Mouse (Mus musculus): ENCODE results near the gene Elmsan1. TPM values are rescaled to one million over a fixed set of nuclear protein-coding genes. Genes with fewer than 3 reads are reported as not detected.

Elmsan1 gene
- polyA plus RNA-seq, 1 experiment from 2014 or later = 9.8 TPM

DNA sequence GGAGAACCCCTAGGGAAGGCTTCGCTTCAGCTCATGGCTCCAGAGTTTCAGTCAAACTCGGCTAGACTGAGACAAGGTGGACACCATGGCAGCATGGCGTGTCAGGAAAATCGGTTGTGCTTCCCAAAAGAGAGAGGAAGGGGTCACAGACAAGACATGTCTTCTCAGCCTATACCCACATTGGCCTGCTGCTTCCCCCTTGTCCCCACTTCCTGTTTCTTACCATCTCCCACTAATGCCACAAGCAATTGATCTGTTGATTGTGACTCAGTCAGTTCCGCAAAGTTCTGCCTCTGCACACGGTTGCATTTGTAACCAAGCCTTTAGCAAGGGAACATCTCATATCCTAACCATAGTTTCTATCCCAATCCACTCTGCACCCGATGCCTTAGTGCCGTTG, 88.8 kb downstream of the Elmsan1 start:
- H3K36me3 ChIP-seq (ENCODE audit: control insufficient read depth, insufficient read depth, low read length) = peaks cover 42% of the 10 kb centered on the region
- H3K9me3 ChIP-seq (ENCODE audit: control insufficient read depth, low read length) = no peaks in the 10 kb centered on the region
- H3K27ac ChIP-seq (replicated peaks; ENCODE audit: low read depth, low read length) = no peak overlapping the region
- WGBS = 93% methylated on average over 8 of the region's 8 CpGs
- no peak overlapping the region for H3K9ac ChIP-seq (ENCODE audit: low read depth, low read length)
- H3K4me2 ChIP-seq (ENCODE audit: low read depth, low read length) = no peak overlapping the region
- no peaks in the 10 kb centered on the region for H3K4me1 ChIP-seq (ENCODE audit: control insufficient read depth, insufficient read depth, low read length)
- H3K4me3 ChIP-seq (ENCODE audit: low read depth, low read length) = no peak overlapping the region
- no peaks in the 10 kb centered on the region for H3K27me3 ChIP-seq (replicated peaks; ENCODE audit: control insufficient read depth, insufficient read depth, low read length)
- no peak for DNase-seq (ENCODE audit: low spot score)
- ATAC-seq (ENCODE audit: low read depth) = no peak

DNA sequence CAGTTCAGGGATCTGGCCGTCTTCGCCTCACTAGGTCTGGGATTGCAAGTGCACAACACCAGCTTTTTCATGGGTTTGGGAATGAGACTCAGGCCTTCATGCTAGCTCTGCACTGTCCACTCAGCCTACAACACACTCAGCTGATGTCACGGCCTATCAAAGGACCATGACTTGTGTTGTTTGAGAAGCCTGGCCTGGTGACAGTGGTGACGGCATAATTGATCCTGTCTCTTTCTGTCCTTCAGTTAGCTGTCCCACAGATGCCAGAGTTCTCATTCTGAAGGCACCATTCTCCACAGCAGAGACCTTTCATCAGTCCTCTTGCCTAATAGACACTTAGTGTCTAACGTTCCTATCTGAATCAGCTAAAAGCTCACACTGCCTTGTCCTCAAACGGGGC, 90.1 kb downstream of the Elmsan1 start:
- ATAC-seq (ENCODE audit: low read depth) = no peak
- H3K36me3 ChIP-seq (ENCODE audit: control insufficient read depth, insufficient read depth, low read length) = peaks cover 44% of the 10 kb centered on the region
- no peak overlapping the region for H3K4me2 ChIP-seq (ENCODE audit: low read depth, low read length)
- H3K4me1 ChIP-seq (ENCODE audit: control insufficient read depth, insufficient read depth, low read length) = no peaks in the 10 kb centered on the region
- DNase-seq (ENCODE audit: low spot score) = no peak
- H3K9ac ChIP-seq (ENCODE audit: low read depth, low read length) = no peak overlapping the region
- no peak overlapping the region for H3K4me3 ChIP-seq (ENCODE audit: low read depth, low read length)
- H3K27ac ChIP-seq (replicated peaks; ENCODE audit: low read depth, low read length) = no peak overlapping the region
- 87% methylated on average over 6 of the region's 6 CpGs for WGBS
- H3K9me3 ChIP-seq (ENCODE audit: control insufficient read depth, low read length) = no peaks in the 10 kb centered on the region
- H3K27me3 ChIP-seq (replicated peaks; ENCODE audit: control insufficient read depth, insufficient read depth, low read length) = no peaks in the 10 kb centered on the region

DNA sequence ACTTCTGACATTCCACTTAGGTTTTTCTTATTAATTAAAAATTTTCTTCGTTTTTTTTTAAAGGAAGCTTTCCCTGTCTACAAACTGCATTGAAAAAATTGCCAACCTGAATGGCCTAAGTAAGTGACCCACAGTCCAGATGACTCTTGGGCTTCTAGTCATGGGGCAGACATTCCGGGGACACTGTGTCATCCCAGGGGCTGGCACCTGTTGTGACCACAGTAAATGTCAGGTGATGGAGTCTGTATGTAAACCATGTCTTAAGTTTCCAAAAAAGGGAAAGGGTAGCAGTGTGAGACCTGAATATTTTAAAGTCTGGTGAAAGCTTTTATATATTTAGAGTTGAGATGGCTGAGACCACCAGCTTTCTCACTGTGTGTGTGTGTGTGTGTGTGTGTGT, 91.8 kb downstream of the Elmsan1 start:
- H3K9ac ChIP-seq (ENCODE audit: low read depth, low read length) = no peak overlapping the region
- H3K4me2 ChIP-seq (ENCODE audit: low read depth, low read length) = no peak overlapping the region
- no peak for ATAC-seq (ENCODE audit: low read depth)
- H3K4me1 ChIP-seq (ENCODE audit: control insufficient read depth, insufficient read depth, low read length) = no peaks in the 10 kb centered on the region
- no peaks in the 10 kb centered on the region for H3K27me3 ChIP-seq (replicated peaks; ENCODE audit: control insufficient read depth, insufficient read depth, low read length)
- no peak overlapping the region for H3K4me3 ChIP-seq (ENCODE audit: low read depth, low read length)
- no peak for DNase-seq (ENCODE audit: low spot score)
- no peaks in the 10 kb centered on the region for H3K9me3 ChIP-seq (ENCODE audit: control insufficient read depth, low read length)
- no peak overlapping the region for H3K27ac ChIP-seq (replicated peaks; ENCODE audit: low read depth, low read length)
- 77% methylated on average over 2 of the region's 2 CpGs for whole genome bisulfite sequencing
- H3K36me3 ChIP-seq (ENCODE audit: control insufficient read depth, insufficient read depth, low read length) = peaks cover 40% of the 10 kb centered on the region

DNA sequence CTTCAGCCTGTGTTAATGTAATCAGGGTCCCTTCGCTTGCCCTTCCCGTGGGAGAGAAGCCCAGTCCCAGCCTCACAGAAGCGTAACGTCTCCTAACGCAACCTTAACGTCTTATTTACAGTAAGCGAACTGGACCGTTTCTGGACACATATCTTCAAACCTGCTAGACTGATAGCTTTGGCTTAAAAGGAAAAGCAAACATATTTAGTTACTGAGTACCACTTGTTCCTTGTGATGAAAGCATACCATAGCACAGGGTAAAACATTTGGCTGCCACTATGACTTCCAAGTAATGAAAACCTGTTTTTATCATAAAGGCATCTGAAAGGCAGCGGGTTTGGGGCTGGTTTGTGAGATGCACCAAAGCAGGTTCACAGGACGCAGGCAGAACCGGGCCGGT, 92.8 kb downstream of the Elmsan1 start:
- no peaks in the 10 kb centered on the region for H3K4me1 ChIP-seq (ENCODE audit: control insufficient read depth, insufficient read depth, low read length)
- H3K27ac ChIP-seq (replicated peaks; ENCODE audit: low read depth, low read length) = no peak overlapping the region
- peaks cover 30% of the 10 kb centered on the region for H3K36me3 ChIP-seq (ENCODE audit: control insufficient read depth, insufficient read depth, low read length)
- WGBS = 67% methylated on average over 12 of the region's 12 CpGs
- H3K9me3 ChIP-seq (ENCODE audit: control insufficient read depth, low read length) = no peaks in the 10 kb centered on the region
- no peaks in the 10 kb centered on the region for H3K27me3 ChIP-seq (replicated peaks; ENCODE audit: control insufficient read depth, insufficient read depth, low read length)
- no peak overlapping the region for H3K9ac ChIP-seq (ENCODE audit: low read depth, low read length)
- no peak overlapping the region for H3K4me3 ChIP-seq (ENCODE audit: low read depth, low read length)
- no peak for DNase-seq (ENCODE audit: low spot score)
- H3K4me2 ChIP-seq (ENCODE audit: low read depth, low read length) = no peak overlapping the region
- no peak for ATAC-seq (ENCODE audit: low read depth)

DNA sequence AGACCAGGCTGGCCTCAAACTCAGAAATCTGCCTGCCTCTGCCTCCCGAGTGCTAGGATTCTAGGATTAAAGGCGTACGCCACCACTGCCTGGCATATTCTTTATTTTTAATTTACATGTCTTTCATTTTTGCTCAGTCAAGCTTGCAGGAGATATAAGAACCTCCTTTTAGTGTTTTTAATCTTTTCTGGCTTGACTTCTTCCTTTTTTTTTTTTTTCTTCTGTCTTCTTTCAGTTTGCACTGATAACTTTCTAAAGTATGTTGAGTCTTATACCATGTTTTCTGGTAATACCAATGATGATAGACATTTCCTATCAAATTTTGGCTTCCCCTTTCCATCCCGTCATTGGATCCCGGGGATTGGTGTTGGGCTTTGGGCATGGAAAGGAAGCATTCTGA, 99.1 kb downstream of the Elmsan1 start:
- 93% methylated on average over 5 of the region's 5 CpGs for WGBS
- DNase-seq (ENCODE audit: low spot score) (no peak), ATAC-seq (ENCODE audit: low read depth) (no peak)
- H3K27ac ChIP-seq (replicated peaks; ENCODE audit: low read depth, low read length) = no peak overlapping the region
- no peak overlapping the region for H3K4me3 ChIP-seq (ENCODE audit: low read depth, low read length)
- no peak overlapping the region for H3K4me2 ChIP-seq (ENCODE audit: low read depth, low read length)
- no peaks in the 10 kb centered on the region for H3K27me3 ChIP-seq (replicated peaks; ENCODE audit: control insufficient read depth, insufficient read depth, low read length)
- peaks cover 7% of the 10 kb centered on the region; the same call in 1 of the 2 replicates for H3K4me1 ChIP-seq (ENCODE audit: control insufficient read depth, insufficient read depth, low read length)
- no peak overlapping the region for H3K9ac ChIP-seq (ENCODE audit: low read depth, low read length)
- H3K36me3 ChIP-seq (ENCODE audit: control insufficient read depth, insufficient read depth, low read length) = no peaks in the 10 kb centered on the region
- H3K9me3 ChIP-seq (ENCODE audit: control insufficient read depth, low read length) = no peaks in the 10 kb centered on the region

DNA sequence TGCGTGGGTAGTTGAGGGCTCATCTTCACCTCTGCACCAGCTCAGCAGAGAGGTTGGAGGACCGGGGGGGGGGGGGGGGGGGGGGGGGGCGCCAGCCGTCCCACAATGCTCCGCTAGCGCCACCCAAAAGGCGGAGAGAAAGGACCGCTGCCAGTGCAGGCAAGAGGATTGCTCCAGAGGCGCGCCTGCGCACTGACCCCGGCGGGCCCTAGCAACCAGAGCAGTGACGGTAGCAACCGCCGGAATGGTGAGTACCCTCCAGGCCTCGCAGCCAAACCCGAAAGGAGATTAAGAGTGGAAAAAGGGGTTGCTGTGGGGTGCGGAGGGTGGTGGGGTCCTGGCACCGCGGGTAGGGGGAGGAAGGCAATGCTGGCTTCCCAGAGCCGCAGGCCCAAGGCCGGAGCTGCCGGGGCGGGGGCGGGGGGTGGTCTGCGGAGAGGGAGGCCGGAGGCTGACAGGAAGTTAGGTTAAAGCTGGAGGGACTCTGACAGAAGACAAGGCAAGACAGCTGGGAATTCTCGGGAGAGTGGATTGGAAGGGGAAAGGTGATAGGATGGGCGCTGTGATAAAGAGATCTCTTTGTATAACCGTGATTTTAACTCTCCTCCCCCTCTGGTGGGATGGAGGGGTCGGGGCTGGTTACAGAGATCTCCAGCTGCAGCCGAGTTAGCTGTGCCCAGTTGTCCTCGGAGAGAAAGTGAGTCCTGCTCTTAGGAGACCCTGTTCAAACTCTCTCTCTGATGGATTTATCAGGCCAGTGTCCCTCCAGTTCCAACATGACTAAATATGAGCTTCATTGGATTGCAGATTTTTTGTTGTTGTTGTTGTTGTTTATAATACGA, 104.3 kb downstream of the Elmsan1 start, which contains the start of gene Dnal1:
Dnal1 (plus strand) TSS at position 214 of the 842 bp plus-strand sequence.
- peaks cover 7% of the 10 kb centered on the region; the same call in 1 of the 2 replicates for H3K4me1 ChIP-seq (ENCODE audit: control insufficient read depth, insufficient read depth, low read length)
- no peaks in the 10 kb centered on the region for H3K9me3 ChIP-seq (ENCODE audit: control insufficient read depth, low read length)
- H3K36me3 ChIP-seq (ENCODE audit: control insufficient read depth, insufficient read depth, low read length) = no peaks in the 10 kb centered on the region
- DNase-seq (ENCODE audit: low spot score) = peak; percentile 97
- WGBS = 2% methylated on average over 27 of the region's 35 CpGs
- peak; percentile 99 for ATAC-seq (ENCODE audit: low read depth)
- no peaks in the 10 kb centered on the region for H3K27me3 ChIP-seq (replicated peaks; ENCODE audit: control insufficient read depth, insufficient read depth, low read length)
- 0 out of 2 replicates have a peak within 1 kb of the TSS, but pooled peaks have one; percentile 39 for H3K27ac ChIP-seq (replicated peaks; ENCODE audit: low read depth, low read length)
- peak within 1 kb of the TSS; percentile 75 for H3K4me2 ChIP-seq (ENCODE audit: low read depth, low read length)
- peak within 1 kb of the TSS; percentile 71 for H3K4me3 ChIP-seq (ENCODE audit: low read depth, low read length)
- peak within 1 kb of the TSS; percentile 76 for H3K9ac ChIP-seq (ENCODE audit: low read depth, low read length)

DNA sequence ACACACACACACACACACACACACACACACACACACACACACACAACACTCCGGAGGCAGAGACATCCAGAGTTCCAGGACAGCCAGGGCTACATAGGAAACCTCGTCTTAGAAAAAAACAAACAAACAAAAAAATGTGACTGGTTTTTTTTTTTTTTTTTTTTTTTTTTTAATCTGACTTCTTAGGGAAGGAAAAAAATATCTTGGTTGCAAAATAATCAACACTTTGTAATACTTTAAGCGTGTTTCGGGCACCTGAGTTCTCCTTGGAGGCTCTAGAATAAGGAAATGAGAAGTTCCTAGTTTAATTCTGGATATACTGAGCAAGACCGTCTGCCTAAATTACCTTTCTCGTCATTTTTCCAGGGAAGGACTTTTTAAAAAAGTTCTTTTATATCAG, 105.0 kb downstream of the Elmsan1 start:
- peak overlapping the region; percentile 14; the same call in 1 of the 2 replicates for H3K9ac ChIP-seq (ENCODE audit: low read depth, low read length)
- peaks cover 7% of the 10 kb centered on the region; the same call in 1 of the 2 replicates for H3K4me1 ChIP-seq (ENCODE audit: control insufficient read depth, insufficient read depth, low read length)
- peak overlapping the region; percentile 71 for H3K4me3 ChIP-seq (ENCODE audit: low read depth, low read length)
- no peaks in the 10 kb centered on the region for H3K9me3 ChIP-seq (ENCODE audit: control insufficient read depth, low read length)
- WGBS = 40% methylated on average over 6 of the region's 6 CpGs
- DNase-seq (ENCODE audit: low spot score) (no peak), ATAC-seq (ENCODE audit: low read depth) (no peak)
- no peaks in the 10 kb centered on the region for H3K27me3 ChIP-seq (replicated peaks; ENCODE audit: control insufficient read depth, insufficient read depth, low read length)
- H3K4me2 ChIP-seq (ENCODE audit: low read depth, low read length) = peak overlapping the region; percentile 75
- H3K27ac ChIP-seq (replicated peaks; ENCODE audit: low read depth, low read length) = no peak overlapping the region
- no peaks in the 10 kb centered on the region for H3K36me3 ChIP-seq (ENCODE audit: control insufficient read depth, insufficient read depth, low read length)

DNA sequence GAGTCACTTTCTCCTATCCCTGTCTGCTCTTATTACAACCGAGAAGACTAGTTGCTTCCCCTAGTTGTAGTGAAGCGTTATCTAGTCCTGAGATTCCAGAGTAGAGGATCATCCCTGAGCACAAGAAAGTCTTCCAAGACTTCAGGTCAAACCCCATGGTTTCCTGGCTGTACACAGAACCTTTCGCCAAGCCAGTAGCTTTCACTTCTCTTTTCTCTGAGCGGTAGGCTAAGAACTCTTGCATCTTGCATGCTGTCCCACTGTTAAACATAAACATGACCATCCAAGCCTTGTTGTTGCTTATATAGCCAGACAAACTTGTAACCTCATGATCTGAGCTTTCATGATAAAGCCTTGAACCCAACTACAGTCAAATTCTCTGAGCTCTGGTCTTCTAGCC, 107.9 kb downstream of the Elmsan1 start:
- no peak for ATAC-seq (ENCODE audit: low read depth)
- 91% methylated on average over 4 of the region's 4 CpGs for WGBS

DNA sequence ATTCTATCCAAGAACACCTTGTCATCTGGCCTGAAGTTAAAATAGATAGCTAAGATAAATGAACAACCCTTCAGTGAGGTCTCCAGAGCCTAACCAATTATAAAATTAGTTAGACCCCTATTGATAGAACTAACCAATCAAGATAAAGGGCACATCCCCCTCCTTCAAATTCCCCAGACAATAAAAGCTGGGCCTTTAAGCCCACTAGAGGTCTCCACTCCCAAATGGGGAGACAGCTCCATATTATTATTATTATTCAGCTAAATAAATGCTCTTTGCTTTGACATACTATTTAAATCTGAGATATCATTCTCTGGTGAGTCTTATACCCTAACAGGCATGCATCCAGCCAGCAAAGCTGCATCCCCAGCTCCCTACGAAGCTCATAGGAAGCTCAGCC, 108.8 kb downstream of the Elmsan1 start:
- Histone ChIP-seq H3K9ac (ENCODE audit: low read depth, low read length) (no peak overlapping the region), H3K27me3 (replicated peaks; ENCODE audit: control insufficient read depth, insufficient read depth, low read length) (no peaks in the 10 kb centered on the region), H3K4me2 (ENCODE audit: low read depth, low read length) (no peak overlapping the region), H3K27ac (replicated peaks; ENCODE audit: low read depth, low read length) (no peak overlapping the region), H3K4me3 (ENCODE audit: low read depth, low read length) (no peak overlapping the region), H3K9me3 (ENCODE audit: control insufficient read depth, low read length) (no peaks in the 10 kb centered on the region), H3K36me3 (ENCODE audit: control insufficient read depth, insufficient read depth, low read length) (no peaks in the 10 kb centered on the region), H3K4me1 (ENCODE audit: control insufficient read depth, insufficient read depth, low read length) (peaks cover 4% of the 10 kb centered on the region; the same call in 1 of the 2 replicates)
- no peak for ATAC-seq (ENCODE audit: low read depth)
- 76% methylated on average over 1 of the region's 1 CpGs for whole genome bisulfite sequencing
- no peak for DNase-seq (ENCODE audit: low spot score)

More for the DNA sequence above, 107.9 kb downstream of the Elmsan1 start:
- Histone ChIP-seq H3K4me1 (ENCODE audit: control insufficient read depth, insufficient read depth, low read length) (peaks cover 7% of the 10 kb centered on the region; the same call in 1 of the 2 replicates), H3K27me3 (replicated peaks; ENCODE audit: control insufficient read depth, insufficient read depth, low read length) (no peaks in the 10 kb centered on the region), H3K4me3 (ENCODE audit: low read depth, low read length) (no peak overlapping the region), H3K4me2 (ENCODE audit: low read depth, low read length) (no peak overlapping the region), H3K9ac (ENCODE audit: low read depth, low read length) (no peak overlapping the region), H3K27ac (replicated peaks; ENCODE audit: low read depth, low read length) (no peak overlapping the region), H3K9me3 (ENCODE audit: control insufficient read depth, low read length) (no peaks in the 10 kb centered on the region), H3K36me3 (ENCODE audit: control insufficient read depth, insufficient read depth, low read length) (no peaks in the 10 kb centered on the region)
- DNase-seq (ENCODE audit: low spot score) = no peak
